Mouse (Mus musculus): ENCODE data around the gene Nhsl1. TPM values are rescaled to one million over a fixed set of nuclear protein-coding genes. Genes with fewer than 3 reads are reported as not detected.

The Nhsl1 gene
- polyA plus RNA-seq, 1 experiment from 2014 or later = 16.7 TPM

GRCm38 (mm10) chr10:18370475-18371286, 51.9 kb downstream of the Nhsl1 start:
- Histone ChIP-seq H3K4me1 (replicated peaks; ENCODE audit: control insufficient read depth, insufficient read depth, low read length) (peaks cover 7% of the 10 kb centered on the region; the same call in 1 of the 2 replicates), H3K27ac (ENCODE audit: low read depth, low read length) (no peak overlapping the region)

DNA sequence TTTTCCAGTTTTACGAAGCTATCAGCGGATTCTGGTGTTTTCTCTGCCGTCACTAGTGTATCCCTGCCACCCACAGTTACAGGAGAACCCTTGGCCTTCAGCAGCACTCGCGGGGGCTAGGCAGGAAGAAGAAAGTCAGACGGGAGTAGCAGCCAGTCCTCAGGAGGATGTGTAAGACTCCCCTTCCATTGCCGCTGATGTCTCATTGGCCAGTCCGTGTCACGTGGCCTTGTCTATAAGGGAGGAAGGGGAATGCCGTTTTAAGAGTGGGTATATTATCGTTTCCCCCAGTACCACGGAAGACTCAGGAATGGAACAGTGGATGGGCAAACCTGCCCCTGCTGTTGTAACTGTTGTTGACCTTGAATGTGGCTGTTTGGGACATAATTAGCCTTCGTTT, 53.1 kb downstream of the Nhsl1 start:
- Histone ChIP-seq H3K4me2 (ENCODE audit: low read depth, low read length, severe bottlenecking) (peak overlapping the region; percentile 16; the same call in 1 of the 2 replicates), H3K9ac (ENCODE audit: low read length) (no peak overlapping the region), H3K4me1 (replicated peaks; ENCODE audit: control insufficient read depth, insufficient read depth, low read length) (peaks cover 7% of the 10 kb centered on the region; the same call in 1 of the 2 replicates), H3K9me3 (ENCODE audit: control insufficient read depth, low read length) (no peaks in the 10 kb centered on the region), H3K4me3 (ENCODE audit: low read depth, low read length) (no peak overlapping the region), H3K36me3 (ENCODE audit: control insufficient read depth, insufficient read depth, low read length) (no peaks in the 10 kb centered on the region), H3K27me3 (ENCODE audit: control insufficient read depth, insufficient read depth, low read length) (peaks cover 3% of the 10 kb centered on the region; the same call in 1 of the 2 replicates), H3K27ac (ENCODE audit: low read depth, low read length) (no peak overlapping the region)
- ATAC-seq (replicated peaks; ENCODE audit: low FRiP score) (peak; percentile 69), DNase-seq (ENCODE audit: low spot score) (peak; percentile 55)
- 37% methylated on average over 13 of the region's 13 CpGs for WGBS

More at GRCm38 (mm10) chr10:18370475-18371286, 51.9 kb downstream of the Nhsl1 start:
- ATAC-seq (replicated peaks; ENCODE audit: low FRiP score) = 0 out of 2 replicates have a peak, but pooled peaks have one; percentile 37
- Histone ChIP-seq H3K4me2 (ENCODE audit: low read depth, low read length, severe bottlenecking) (no peak overlapping the region), H3K9ac (ENCODE audit: low read length) (no peak overlapping the region), H3K4me3 (ENCODE audit: low read depth, low read length) (no peak overlapping the region), H3K9me3 (ENCODE audit: control insufficient read depth, low read length) (no peaks in the 10 kb centered on the region), H3K36me3 (ENCODE audit: control insufficient read depth, insufficient read depth, low read length) (no peaks in the 10 kb centered on the region), H3K27me3 (ENCODE audit: control insufficient read depth, insufficient read depth, low read length) (no peaks in the 10 kb centered on the region; the same call in 1 of the 2 replicates)
- 17% methylated on average over 17 of the region's 17 CpGs for WGBS
- DNase-seq (ENCODE audit: low spot score) = no peak

GRCm38 (mm10) chr10:18375301-18375700, 56.5 kb downstream of the Nhsl1 start:
- DNase-seq (ENCODE audit: low spot score) (peak; percentile 64), ATAC-seq (replicated peaks; ENCODE audit: low FRiP score) (peak; percentile 75)
- Histone ChIP-seq H3K4me2 (ENCODE audit: low read depth, low read length, severe bottlenecking) (no peak overlapping the region), H3K9me3 (ENCODE audit: control insufficient read depth, low read length) (no peaks in the 10 kb centered on the region), H3K9ac (ENCODE audit: low read length) (peak overlapping the region; percentile 7; the same call in 1 of the 2 replicates), H3K27me3 (ENCODE audit: control insufficient read depth, insufficient read depth, low read length) (peaks cover 3% of the 10 kb centered on the region; the same call in 1 of the 2 replicates), H3K4me1 (replicated peaks; ENCODE audit: control insufficient read depth, insufficient read depth, low read length) (peaks cover 7% of the 10 kb centered on the region; the same call in 1 of the 2 replicates), H3K27ac (ENCODE audit: low read depth, low read length) (peak overlapping the region; percentile 37; the same call in 1 of the 2 replicates), H3K36me3 (ENCODE audit: control insufficient read depth, insufficient read depth, low read length) (no peaks in the 10 kb centered on the region), H3K4me3 (ENCODE audit: low read depth, low read length) (no peak overlapping the region)
- WGBS = 6% methylated on average over 3 of the region's 3 CpGs

- DNase-seq (ENCODE audit: low spot score) (no peak), ATAC-seq (replicated peaks; ENCODE audit: low FRiP score) (no peak)
- Histone ChIP-seq H3K27me3 (ENCODE audit: control insufficient read depth, insufficient read depth, low read length) (no peaks in the 10 kb centered on the region), H3K9me3 (ENCODE audit: control insufficient read depth, low read length) (no peaks in the 10 kb centered on the region), H3K4me3 (ENCODE audit: low read depth, low read length) (no peak overlapping the region), H3K4me1 (replicated peaks; ENCODE audit: control insufficient read depth, insufficient read depth, low read length) (no peaks in the 10 kb centered on the region; the same call in 1 of the 2 replicates), H3K9ac (ENCODE audit: low read length) (no peak overlapping the region), H3K4me2 (ENCODE audit: low read depth, low read length, severe bottlenecking) (no peak overlapping the region), H3K27ac (ENCODE audit: low read depth, low read length) (no peak overlapping the region), H3K36me3 (ENCODE audit: control insufficient read depth, insufficient read depth, low read length) (no peaks in the 10 kb centered on the region)
- 85% methylated on average over 2 of the region's 2 CpGs for WGBS
Measured at GRCm38 (mm10) chr10:18384766-18385165, 66.0 kb downstream of the Nhsl1 start.

DNA sequence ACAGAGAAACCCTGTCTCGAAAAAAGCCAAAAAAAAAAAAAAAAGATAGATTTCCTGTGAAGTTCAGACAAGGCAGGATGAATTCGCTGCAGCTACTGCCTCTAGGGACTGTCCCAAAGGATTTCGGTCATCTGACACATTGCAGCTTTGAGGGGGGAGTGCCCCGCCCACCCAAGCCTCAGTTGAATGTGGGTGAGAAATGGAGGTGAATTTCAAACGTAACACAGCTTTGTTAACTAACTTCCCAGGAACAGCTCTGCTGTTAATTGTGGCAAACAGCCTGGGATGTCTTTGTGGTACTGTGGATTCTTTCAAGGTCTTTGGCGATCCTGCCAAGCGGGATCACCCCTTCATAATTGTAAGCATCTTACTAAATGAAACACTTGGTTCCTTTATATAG, 67.4 kb downstream of the Nhsl1 start:
- Histone ChIP-seq H3K4me3 (ENCODE audit: low read depth, low read length) (no peak overlapping the region), H3K4me2 (ENCODE audit: low read depth, low read length, severe bottlenecking) (no peak overlapping the region), H3K36me3 (ENCODE audit: control insufficient read depth, insufficient read depth, low read length) (no peaks in the 10 kb centered on the region), H3K9me3 (ENCODE audit: control insufficient read depth, low read length) (no peaks in the 10 kb centered on the region), H3K9ac (ENCODE audit: low read length) (no peak overlapping the region), H3K27ac (ENCODE audit: low read depth, low read length) (no peak overlapping the region), H3K4me1 (replicated peaks; ENCODE audit: control insufficient read depth, insufficient read depth, low read length) (no peaks in the 10 kb centered on the region; the same call in 1 of the 2 replicates), H3K27me3 (ENCODE audit: control insufficient read depth, insufficient read depth, low read length) (no peaks in the 10 kb centered on the region)
- ATAC-seq (replicated peaks; ENCODE audit: low FRiP score) = no peak
- DNase-seq (ENCODE audit: low spot score) = no peak
- 46% methylated on average over 7 of the region's 7 CpGs for WGBS

GRCm38 (mm10) chr10:18388784-18389575, 70.2 kb downstream of the Nhsl1 start:
- Histone ChIP-seq H3K4me2 (ENCODE audit: low read depth, low read length, severe bottlenecking) (no peak overlapping the region), H3K4me3 (ENCODE audit: low read depth, low read length) (no peak overlapping the region), H3K27me3 (ENCODE audit: control insufficient read depth, insufficient read depth, low read length) (no peaks in the 10 kb centered on the region), H3K9me3 (ENCODE audit: control insufficient read depth, low read length) (no peaks in the 10 kb centered on the region), H3K36me3 (ENCODE audit: control insufficient read depth, insufficient read depth, low read length) (no peaks in the 10 kb centered on the region), H3K4me1 (replicated peaks; ENCODE audit: control insufficient read depth, insufficient read depth, low read length) (no peaks in the 10 kb centered on the region; the same call in 1 of the 2 replicates), H3K27ac (ENCODE audit: low read depth, low read length) (no peak overlapping the region), H3K9ac (ENCODE audit: low read length) (no peak overlapping the region)
- peak; percentile 76 for DNase-seq (ENCODE audit: low spot score)
- WGBS = 47% methylated on average over 10 of the region's 10 CpGs
- peak; percentile 81 for ATAC-seq (replicated peaks; ENCODE audit: low FRiP score)

GRCm38 (mm10) chr10:18390004-18390403, 71.2 kb downstream of the Nhsl1 start:
- H3K4me1 ChIP-seq (replicated peaks; ENCODE audit: control insufficient read depth, insufficient read depth, low read length) = no peaks in the 10 kb centered on the region; the same call in 1 of the 2 replicates
- H3K36me3 ChIP-seq (ENCODE audit: control insufficient read depth, insufficient read depth, low read length) = no peaks in the 10 kb centered on the region
- no peak overlapping the region for H3K9ac ChIP-seq (ENCODE audit: low read length)
- no peaks in the 10 kb centered on the region for H3K9me3 ChIP-seq (ENCODE audit: control insufficient read depth, low read length)
- no peak overlapping the region for H3K4me3 ChIP-seq (ENCODE audit: low read depth, low read length)
- no peak for ATAC-seq (replicated peaks; ENCODE audit: low FRiP score)
- WGBS = 90% methylated on average over 15 of the region's 15 CpGs
- DNase-seq (ENCODE audit: low spot score) = no peak
- H3K27ac ChIP-seq (ENCODE audit: low read depth, low read length) = no peak overlapping the region
- no peaks in the 10 kb centered on the region for H3K27me3 ChIP-seq (ENCODE audit: control insufficient read depth, insufficient read depth, low read length)
- H3K4me2 ChIP-seq (ENCODE audit: low read depth, low read length, severe bottlenecking) = no peak overlapping the region

DNA sequence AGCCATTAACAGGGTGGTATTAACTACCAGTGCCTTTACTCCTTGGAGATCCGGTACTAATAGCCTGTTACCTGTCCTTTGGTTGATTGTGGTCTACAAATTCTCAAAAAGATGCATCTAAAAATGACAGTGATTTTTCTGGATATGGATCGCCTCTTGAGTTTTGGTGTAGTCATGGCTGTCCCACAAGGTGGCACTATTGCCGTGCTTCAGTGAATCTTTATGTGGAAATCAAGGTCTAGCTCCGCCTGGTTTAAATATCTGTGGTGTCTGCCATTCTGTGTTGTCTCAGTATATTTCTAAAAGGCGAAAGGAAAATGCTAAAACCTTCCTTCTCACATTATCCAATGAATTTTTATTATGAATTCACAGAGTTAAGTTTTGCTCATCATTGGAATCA, 72.8 kb downstream of the Nhsl1 start:
- Histone ChIP-seq H3K9me3 (ENCODE audit: control insufficient read depth, low read length) (no peaks in the 10 kb centered on the region), H3K36me3 (ENCODE audit: control insufficient read depth, insufficient read depth, low read length) (no peaks in the 10 kb centered on the region), H3K27ac (ENCODE audit: low read depth, low read length) (no peak overlapping the region), H3K27me3 (ENCODE audit: control insufficient read depth, insufficient read depth, low read length) (no peaks in the 10 kb centered on the region), H3K4me3 (ENCODE audit: low read depth, low read length) (no peak overlapping the region), H3K4me1 (replicated peaks; ENCODE audit: control insufficient read depth, insufficient read depth, low read length) (no peaks in the 10 kb centered on the region), H3K9ac (ENCODE audit: low read length) (no peak overlapping the region), H3K4me2 (ENCODE audit: low read depth, low read length, severe bottlenecking) (no peak overlapping the region)
- 48% methylated on average over 5 of the region's 5 CpGs for WGBS
- DNase-seq (ENCODE audit: low spot score) (no peak), ATAC-seq (replicated peaks; ENCODE audit: low FRiP score) (no peak)

Data from forebrain, embryonic 11.5 days (tissue).